Mouse (Mus musculus) layer of hippocampus, adult 6 months (tissue): ENCODE measurements around the gene Adamtsl3. TPM values are rescaled to one million over a fixed set of nuclear protein-coding genes. Genes with fewer than 3 reads are reported as not detected.

ENCODE experiments used
- long read RNA-seq, 2 experiments: library from polyadenylated mRNA; unstranded; transcript quantifications; one replicate each; pipeline ENCODE4 v2.0.0; 2019 to 2020
- polyA plus RNA-seq: library from polyadenylated mRNA; unstranded; fragments of <200 nt; fragmentation: Nextera tagmentation; gene quantifications from 2 replicates; pipeline ENCODE4 v1.2.3, GENCODE M21; 2021

Adamtsl3 gene
- polyA plus RNA-seq: 0.23 and 0.40 TPM in 2 replicates
- long read RNA-seq, experiment 1, partial matches to known transcripts: 0 of 1 reads
- long read RNA-seq, experiment 1, other reads (novel, unspliced or antisense): 1 of 1 reads
- long read RNA-seq, experiment 2, full-length matches to known transcripts: 1 of 2 reads
- long read RNA-seq, experiment 2, partial matches to known transcripts: 1 of 2 reads
- long read RNA-seq, experiment 2, other reads (novel, unspliced or antisense): 0 of 2 reads

GRCm38 (mm10) chr7:82335211-82336121, at the start of gene Adamtsl3:
Gene Adamtsl3, plus strand, starts transcription at chr7:82335694.

GRCm38 (mm10) chr7:82648353-82649080, 313.0 kb downstream of the Adamtsl3 start, which contains the start of the genes Saxo2 and Efl1:
Gene Saxo2, minus strand, starts transcription at chr7:82648528.
Gene Efl1, plus strand, starts transcription at chr7:82648614.

Other genes with a start within 250 kb of the Adamtsl3 start
- gene Sh3gl3, start 161.9 kb upstream of the Adamtsl3 start, polyA plus RNA-seq: 8.4 TPM in 2 replicates